Mouse (Mus musculus): ENCODE data around the gene Kazn. TPM values are rescaled to one million over a fixed set of nuclear protein-coding genes. Genes with fewer than 3 reads are reported as not detected.

Gene Kazn
- polyA plus RNA-seq, 1 experiment from 2014 or later, result 6.1 TPM

DNA sequence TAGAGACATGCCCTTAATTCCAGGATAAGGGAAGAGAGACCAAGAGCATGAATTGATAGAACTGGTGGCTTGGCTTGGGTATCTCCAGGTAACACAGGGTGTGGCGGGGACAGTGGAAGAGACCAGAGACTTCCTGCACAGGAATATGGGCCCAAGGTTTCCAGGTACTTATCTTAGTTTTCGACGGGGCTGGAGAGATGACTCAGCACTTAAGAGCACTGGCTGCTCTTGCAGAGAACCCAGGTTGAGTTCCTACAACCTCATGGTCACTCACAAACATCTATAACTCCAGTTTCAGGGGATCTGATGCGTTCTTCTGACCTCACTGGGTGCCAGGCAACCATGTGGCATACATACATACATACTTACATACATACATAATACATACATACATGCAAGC, 3.0 kb upstream of the Kazn start:
- POLR2A ChIA-PET, result no interaction called here
- CTCF ChIA-PET, result no interaction called here
- no peaks in the 10 kb centered on the region for H3K27me3 ChIP-seq
- in situ Hi-C loops (cut with MboI; ENCODE audit: low pct_unique_long_range_greater_than_20kb), result no loop called here
- ATAC-seq, result no peak
- no peak for DNase-seq (ENCODE audit: low read depth, low spot score)
- TF ChIP-seq CTCF (IDR thresholded peaks at IDR 0.05), result no peak

DNA sequence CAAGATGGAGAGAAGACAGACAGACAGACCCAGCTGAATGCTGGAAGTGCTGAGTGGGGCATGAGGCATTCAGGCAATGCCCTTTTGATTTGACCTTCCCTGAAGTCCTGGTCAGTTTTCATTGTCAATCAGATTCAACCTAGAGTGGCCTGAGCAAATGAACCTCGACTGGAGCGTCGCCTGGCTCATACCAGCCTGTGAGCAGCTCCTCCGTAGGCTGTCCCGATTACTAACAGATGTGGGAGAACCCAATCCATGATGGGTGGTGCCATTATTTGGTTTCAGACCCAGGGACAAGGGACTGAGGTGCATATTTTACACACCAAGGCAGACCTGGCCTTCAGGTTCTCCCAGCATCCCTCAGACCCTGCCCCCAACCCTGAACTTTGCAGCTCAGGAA, 1.7 kb upstream of the Kazn start:
- in situ Hi-C loops (cut with MboI; ENCODE audit: low pct_unique_long_range_greater_than_20kb), result no loop called here
- ATAC-seq (no peak), DNase-seq (ENCODE audit: low read depth, low spot score) (no peak)
- TF ChIP-seq CTCF (IDR thresholded peaks at IDR 0.05), result no peak
- H3K27me3 ChIP-seq, result no peaks in the 10 kb centered on the region
- ChIA-PET POLR2A (no interaction called here), CTCF (interaction anchor here (1.8 kb wide), 1 partner anchor 8 kb away, joined by 9 read pairs; no protein-coding TSS in a partner anchor)

DNA sequence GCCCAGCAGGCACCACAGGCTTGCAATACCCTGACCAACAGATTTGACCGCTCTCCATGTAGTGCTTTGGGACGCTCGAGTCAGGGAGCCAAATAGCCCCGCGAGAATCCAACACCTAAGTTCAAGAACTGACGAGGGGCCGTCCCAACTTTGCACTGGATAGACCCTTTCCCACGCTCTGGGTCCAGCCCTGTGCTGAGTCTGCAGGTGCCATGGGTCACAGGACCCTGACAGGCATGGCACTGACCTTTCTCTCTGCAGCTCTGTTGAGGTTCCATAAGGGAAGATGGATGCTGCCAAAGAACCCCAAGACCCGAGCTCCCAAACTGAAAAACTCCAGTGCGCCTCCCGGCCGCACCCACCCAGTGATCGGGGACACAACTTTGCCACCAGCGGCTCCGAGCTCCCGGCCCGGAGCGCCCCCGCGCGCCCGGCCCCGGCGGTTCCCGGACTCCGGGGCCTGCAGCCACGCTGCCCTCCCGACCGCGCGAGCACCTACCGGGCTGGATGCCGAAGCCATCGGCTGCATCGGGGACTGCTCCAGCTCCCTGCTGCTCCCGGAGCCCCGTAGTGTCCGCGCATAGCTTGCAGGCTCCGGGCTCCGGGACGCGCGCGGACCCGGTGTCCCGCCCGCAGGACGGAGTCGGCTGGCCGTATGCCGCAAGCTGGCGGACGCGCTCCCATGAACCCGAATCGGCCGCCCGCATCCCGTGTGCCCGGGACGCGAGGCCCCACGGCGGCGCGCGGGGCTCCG, 538 bp downstream of the Kazn start:
- ATAC-seq (peak; percentile 60), DNase-seq (ENCODE audit: low read depth, low spot score) (no peak)
- H3K27me3 ChIP-seq, result no peaks in the 10 kb centered on the region
- no peak for TF ChIP-seq CTCF (IDR thresholded peaks at IDR 0.05)
- ChIA-PET CTCF (interaction anchor here (0.7 to 1.8 kb wide), 7 partner anchors 10 to 85 kb away, joined by 3 to 6 read pairs (median 3); no protein-coding TSS in a partner anchor), POLR2A (interaction anchor here (0.6 kb wide), 1 partner anchor 225 kb away, joined by 3 read pairs; no protein-coding TSS in a partner anchor)
- in situ Hi-C loops (cut with MboI; ENCODE audit: low pct_unique_long_range_greater_than_20kb), result loop anchor here (5.0 kb wide), 1 partner anchor 81 kb away; no protein-coding TSS in a partner anchor

DNA sequence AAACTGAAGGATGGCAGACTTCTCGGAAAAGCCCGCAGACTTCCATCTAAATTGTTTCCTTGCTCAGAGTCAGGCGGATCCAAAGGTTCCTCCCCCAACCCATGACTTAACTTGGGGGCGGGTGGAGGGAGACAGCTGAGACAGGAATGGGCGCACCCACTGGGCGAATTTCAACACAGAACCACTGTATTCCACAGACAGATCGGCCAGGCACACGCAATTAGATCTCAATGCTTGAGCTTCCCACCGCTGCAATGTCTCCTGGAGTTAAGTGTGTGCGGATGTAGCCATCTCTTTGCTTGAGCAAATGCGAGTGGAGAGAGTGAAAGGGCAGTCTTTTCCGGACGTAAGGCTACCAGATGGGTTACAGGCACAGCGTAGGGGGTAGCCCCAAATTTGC, 1.2 kb downstream of the Kazn start:
- in situ Hi-C loops (cut with MboI; ENCODE audit: low pct_unique_long_range_greater_than_20kb), result loop anchor here (5.0 kb wide), 1 partner anchor 81 kb away; no protein-coding TSS in a partner anchor
- ATAC-seq, result no peak
- DNase-seq (ENCODE audit: low read depth, low spot score), result no peak
- TF ChIP-seq CTCF (IDR thresholded peaks at IDR 0.05), result no peak
- POLR2A ChIA-PET, result interaction anchor here (0.6 kb wide), 1 partner anchor 224 kb away, joined by 3 read pairs; no protein-coding TSS in a partner anchor
- CTCF ChIA-PET, result interaction anchor here (0.7 to 1.8 kb wide), 7 partner anchors 11 to 85 kb away, joined by 3 to 6 read pairs (median 3); no protein-coding TSS in a partner anchor
- H3K27me3 ChIP-seq, result no peaks in the 10 kb centered on the region

DNA sequence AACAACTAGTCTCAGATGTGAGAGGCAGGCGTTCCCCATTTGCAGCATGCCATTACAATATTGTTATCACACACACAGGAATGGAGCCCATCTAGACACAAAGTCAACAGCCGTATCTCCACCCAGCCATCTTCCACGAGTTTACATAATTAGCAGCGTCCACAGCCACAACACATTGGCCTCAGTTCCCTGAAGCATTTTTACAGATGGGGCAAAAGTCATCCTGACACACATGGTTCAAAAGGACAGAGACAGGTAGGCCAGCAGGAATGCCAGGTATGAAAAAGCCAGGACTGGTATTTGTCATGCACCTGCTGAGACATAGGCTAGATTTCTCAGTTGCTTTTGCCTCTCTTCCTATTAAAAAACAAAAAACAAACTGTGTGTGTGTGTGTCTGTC, 2.5 kb downstream of the Kazn start:
- no peaks in the 10 kb centered on the region for H3K27me3 ChIP-seq
- in situ Hi-C loops (cut with MboI; ENCODE audit: low pct_unique_long_range_greater_than_20kb), result loop anchor here (5.0 kb wide), 1 partner anchor 79 kb away; no protein-coding TSS in a partner anchor
- CTCF ChIA-PET, result interaction anchor here (1.3 to 1.4 kb wide), 2 partner anchors 12 to 62 kb away, joined by 3 to 4 read pairs; no protein-coding TSS in a partner anchor
- POLR2A ChIA-PET, result no interaction called here
- DNase-seq (ENCODE audit: low read depth, low spot score), result no peak
- no peak for TF ChIP-seq CTCF (IDR thresholded peaks at IDR 0.05)
- ATAC-seq, result no peak

DNA sequence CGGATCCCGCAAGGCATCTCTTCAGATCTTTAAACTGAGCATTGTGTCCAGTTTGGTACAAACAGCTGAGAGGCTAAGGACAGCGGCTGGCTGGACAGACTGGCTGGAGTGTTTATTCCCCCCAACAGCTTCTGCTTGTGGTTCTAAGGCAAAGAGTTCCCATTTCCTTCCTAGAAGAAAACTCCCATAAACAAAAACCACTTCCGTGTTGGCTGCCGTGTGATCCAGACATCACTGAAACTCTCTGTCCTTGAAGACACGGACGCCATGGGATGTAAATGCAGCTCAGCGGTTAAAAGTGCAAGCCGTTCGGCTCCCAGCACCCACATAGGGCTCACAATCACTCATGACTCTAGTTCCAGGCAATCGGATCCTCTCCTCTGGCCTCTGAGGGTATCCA, 3.8 kb downstream of the Kazn start:
- CTCF ChIA-PET, result interaction anchor here (1.4 kb wide), 1 partner anchor 13 kb away, joined by 4 read pairs; no protein-coding TSS in a partner anchor
- POLR2A ChIA-PET, result no interaction called here
- DNase-seq (ENCODE audit: low read depth, low spot score), result no peak
- no peak for ATAC-seq
- TF ChIP-seq CTCF (IDR thresholded peaks at IDR 0.05), result no peak
- in situ Hi-C loops (cut with MboI; ENCODE audit: low pct_unique_long_range_greater_than_20kb), result loop anchor here (5.0 kb wide), 1 partner anchor 78 kb away; no protein-coding TSS in a partner anchor
- no peaks in the 10 kb centered on the region for H3K27me3 ChIP-seq

DNA sequence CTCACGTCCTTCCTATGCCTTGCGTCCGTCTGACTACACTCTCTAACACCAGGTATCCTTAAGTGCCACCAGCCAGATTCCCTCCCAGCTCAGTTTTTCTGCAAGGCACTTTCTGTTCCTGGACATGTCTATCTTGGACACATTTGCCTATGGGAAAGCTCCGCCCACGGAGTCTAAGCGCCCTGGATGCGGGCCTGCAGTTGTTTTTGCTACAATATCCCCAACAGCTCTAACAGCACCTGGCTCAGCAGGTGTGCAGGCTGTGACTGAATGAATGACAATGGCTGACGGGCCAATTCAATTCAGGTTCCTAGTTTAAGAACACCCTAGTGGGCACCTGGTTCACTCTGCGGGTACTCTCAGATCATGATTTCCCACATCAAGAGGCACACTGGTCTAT, 4.4 kb downstream of the Kazn start:
- TF ChIP-seq CTCF (IDR thresholded peaks at IDR 0.05), result no peak
- no peaks in the 10 kb centered on the region for H3K27me3 ChIP-seq
- DNase-seq (ENCODE audit: low read depth, low spot score) (no peak), ATAC-seq (no peak)
- in situ Hi-C loops (cut with MboI; ENCODE audit: low pct_unique_long_range_greater_than_20kb), result loop anchor here (5.0 kb wide), 1 partner anchor 78 kb away; no protein-coding TSS in a partner anchor
- ChIA-PET POLR2A (no interaction called here), CTCF (no interaction called here)

DNA sequence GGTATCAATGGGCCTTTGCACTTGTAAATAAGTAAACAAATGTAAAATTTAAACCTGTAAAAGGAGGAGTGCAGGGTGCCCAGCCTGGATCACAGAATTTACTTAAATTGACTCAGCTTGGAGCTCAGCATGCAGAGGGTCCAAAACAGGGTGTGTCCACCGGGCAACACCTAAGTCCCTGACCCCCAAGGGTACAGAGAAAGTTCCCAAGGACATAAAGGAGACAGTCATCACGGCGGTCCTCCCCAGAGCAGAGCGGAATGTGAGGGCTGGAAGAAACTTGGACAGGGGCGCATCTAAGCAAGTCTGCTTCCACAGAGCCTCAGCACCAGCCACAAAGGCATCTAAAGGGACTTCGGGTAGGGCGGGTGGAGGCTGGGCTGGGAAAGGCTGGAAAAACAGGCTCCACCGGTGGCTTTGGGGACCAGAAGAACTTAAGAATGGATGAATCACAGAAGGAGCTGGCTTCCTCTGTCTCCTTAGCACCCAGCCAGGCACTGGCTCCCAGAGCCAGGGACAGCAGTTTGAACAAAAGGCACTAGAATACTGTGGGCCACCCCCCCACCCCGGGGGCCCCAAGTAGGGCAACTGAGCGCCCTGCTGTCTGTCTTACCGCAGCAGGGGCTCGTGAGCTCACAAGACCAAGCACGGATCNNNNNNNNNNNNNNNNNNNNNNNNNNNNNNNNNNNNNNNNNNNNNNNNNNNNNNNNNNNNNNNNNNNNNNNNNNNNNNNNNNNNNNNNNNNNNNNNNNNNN, 10.2 kb downstream of the Kazn start:
- no peaks in the 10 kb centered on the region for H3K27me3 ChIP-seq
- TF ChIP-seq CTCF (IDR thresholded peaks at IDR 0.05), result no peak
- no peak for DNase-seq (ENCODE audit: low read depth, low spot score)
- in situ Hi-C loops (cut with MboI; ENCODE audit: low pct_unique_long_range_greater_than_20kb), result no loop called here
- ChIA-PET CTCF (interaction anchor here (1.3 kb wide), 1 partner anchor 15 kb away, joined by 3 read pairs; no protein-coding TSS in a partner anchor), POLR2A (no interaction called here)
- no peak for ATAC-seq

DNA sequence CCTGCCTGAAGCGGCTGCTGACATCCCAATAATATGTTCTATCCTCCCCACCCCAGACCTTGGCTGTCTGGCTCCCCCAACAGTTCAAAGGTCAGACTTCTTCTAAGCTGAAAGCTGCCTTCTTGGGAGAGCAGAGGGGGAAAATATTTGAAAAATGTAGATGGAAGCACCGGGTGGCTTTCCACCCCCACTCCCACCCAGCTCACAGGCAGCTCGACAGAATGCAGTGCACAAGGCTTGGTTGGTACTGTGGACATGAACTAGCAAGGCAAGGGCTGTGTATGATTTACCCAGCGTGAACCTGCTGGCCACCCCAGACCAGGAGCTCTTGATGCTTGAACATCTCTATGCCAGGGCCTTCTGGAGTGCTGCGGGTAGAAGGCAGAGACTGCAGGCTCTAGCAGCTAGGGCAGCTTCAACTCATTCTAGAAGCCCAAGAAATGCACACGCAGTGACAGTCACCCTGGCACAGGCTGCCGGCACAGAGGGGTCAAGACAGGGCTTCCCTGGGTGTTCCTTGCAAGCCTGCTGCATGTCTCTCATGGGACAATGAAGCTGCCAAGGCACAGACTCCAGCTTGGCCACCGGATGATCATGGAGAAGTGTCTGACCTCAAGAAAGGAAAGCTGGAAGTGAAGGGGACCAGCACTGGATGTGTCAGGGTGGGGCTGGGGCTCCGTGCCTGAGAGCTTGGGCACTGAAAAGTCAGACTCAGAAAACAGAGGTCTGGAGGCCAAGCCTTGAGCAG, 15.1 kb downstream of the Kazn start:
- CTCF ChIA-PET, result interaction anchor here (1.2 to 1.8 kb wide), 2 partner anchors 9 to 14 kb away, joined by 3 to 6 read pairs; partner anchors contain the start of gene Kazn
- peak; percentile 29 for ATAC-seq
- POLR2A ChIA-PET, result no interaction called here
- no peaks in the 10 kb centered on the region for H3K27me3 ChIP-seq
- DNase-seq (ENCODE audit: low read depth, low spot score), result no peak
- TF ChIP-seq CTCF (IDR thresholded peaks at IDR 0.05), result no peak
- in situ Hi-C loops (cut with MboI; ENCODE audit: low pct_unique_long_range_greater_than_20kb), result no loop called here

DNA sequence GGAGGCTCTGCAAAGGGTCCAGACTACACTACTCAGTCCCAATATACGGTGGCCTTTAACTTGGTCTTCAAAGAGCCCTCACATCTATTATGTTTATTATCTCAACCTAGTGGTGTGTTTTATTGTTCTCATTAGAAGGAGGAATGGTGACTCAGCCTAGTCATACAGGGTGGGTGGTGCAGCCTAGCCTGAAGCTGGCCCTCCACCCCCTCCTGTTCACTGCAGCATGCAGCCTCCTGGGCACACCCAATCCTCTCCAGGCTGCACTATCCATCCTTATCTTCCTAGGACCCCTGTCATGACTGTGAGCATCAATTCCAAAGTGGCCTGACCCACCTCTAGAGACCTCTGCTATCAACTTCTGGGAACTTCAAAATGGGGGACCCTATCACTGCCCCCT, 16.8 kb downstream of the Kazn start:
- no peak for ATAC-seq

More for the DNA sequence above, 16.8 kb downstream of the Kazn start:
- POLR2A ChIA-PET, result no interaction called here
- DNase-seq (ENCODE audit: low read depth, low spot score), result no peak
- H3K27me3 ChIP-seq, result no peaks in the 10 kb centered on the region
- CTCF ChIA-PET, result interaction anchor here (0.6 kb wide), 1 partner anchor 8 kb away, joined by 3 read pairs; no protein-coding TSS in a partner anchor
- in situ Hi-C loops (cut with MboI; ENCODE audit: low pct_unique_long_range_greater_than_20kb), result no loop called here
- TF ChIP-seq CTCF (IDR thresholded peaks at IDR 0.05), result no peak
